Mouse (Mus musculus) heart, adult 2 months (tissue): Measurements from ENCODE around the gene Ndufs5.

Experiments
- CTCF ChIP-seq: fragments of 200-600 bp; IDR thresholded peaks from 2 replicates; pipeline ENCODE4 v1.8.1; 2022; ENCODE audit warnings: antibody characterized with exemption, mild to moderate bottlenecking, moderate library complexity
- EP300 ChIP-seq: fragments of 200-500 bp; IDR thresholded peaks from 2 replicates; pipeline ENCODE4 v1.6.1; 2011; ENCODE audit warnings: low read depth, low read length, control low read depth; ENCODE audit not compliant: insufficient read depth
- POLR2A ChIP-seq: fragments of 200-500 bp; IDR thresholded peaks from 2 replicates; pipeline ENCODE4 v1.6.1; 2011; ENCODE audit warnings: mild to moderate bottlenecking, low read depth, low read length, control low read depth; ENCODE audit not compliant: insufficient read depth

DNA sequence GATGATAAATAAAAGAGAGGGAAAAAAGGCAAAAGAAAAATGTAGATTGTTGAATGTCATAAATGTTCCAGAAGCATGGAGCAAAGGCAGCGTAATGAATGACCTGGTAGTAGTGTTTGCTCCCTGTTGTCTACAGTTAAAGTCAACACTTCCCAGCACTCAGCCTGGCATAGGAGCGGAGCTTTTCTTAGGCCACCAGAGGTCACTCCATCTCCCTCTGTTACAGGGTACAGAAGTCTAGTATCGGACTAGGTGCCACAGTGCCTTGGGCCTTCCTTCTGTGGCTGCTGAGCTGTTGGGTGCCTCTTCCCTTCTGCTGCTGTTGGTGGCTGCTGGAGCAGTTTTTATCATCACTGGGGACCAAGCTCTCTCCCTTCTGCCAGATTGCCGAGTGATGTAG is 40.3 kb upstream of the Ndufs5 start:
- TF ChIP-seq CTCF: peak; percentile 68
- TF ChIP-seq POLR2A: no peak
- no peak for TF ChIP-seq EP300
